Mouse (Mus musculus) intestine, embryonic 15.5 days (tissue): Measurements from ENCODE around the gene Rhox4e. TPM values are rescaled to one million over a fixed set of nuclear protein-coding genes. Genes with fewer than 3 reads are reported as not detected.
"Not testable (repeated sequence)": the region's sequence is repeated elsewhere in the genome, so short reads cannot be mapped to it uniquely, and the experiment has no call there.

Source experiments
- ATAC-seq: fragments of 200-750 bp; cut with Nextera tagmentation; 2 replicates; pipeline ENCODE4 v1.8.0; 2017; ENCODE audit warnings: moderate TSS enrichment, moderate library complexity
- H3K27ac ChIP-seq: fragments of 300-500 bp; sonication (generic); 2 replicates; pipeline ENCODE4 v1.5.1; 2015; ENCODE audit warnings: mild to moderate bottlenecking, inconsistent platforms
- H3K27me3 ChIP-seq: fragments of 300-500 bp; sonication (generic); replicated peaks from 2 replicates; pipeline ENCODE4 v1.6.1; 2015; ENCODE audit warnings: inconsistent platforms
- H3K36me3 ChIP-seq: fragments of 300-500 bp; sonication (generic); 2 replicates; pipeline ENCODE4 v1.6.1; 2015; ENCODE audit warnings: inconsistent platforms
- H3K4me1 ChIP-seq: fragments of 300-500 bp; sonication (generic); replicated peaks from 2 replicates; pipeline ENCODE4 v1.6.1; 2015; ENCODE audit warnings: inconsistent platforms
- H3K4me2 ChIP-seq: fragments of 300-500 bp; sonication (generic); replicated peaks from 2 replicates; pipeline ENCODE4 v1.6.1; 2015; ENCODE audit warnings: mild to moderate bottlenecking, inconsistent platforms
- H3K4me3 ChIP-seq: fragments of 300-500 bp; sonication (generic); replicated peaks from 2 replicates; pipeline ENCODE4 v1.5.1; 2015; ENCODE audit warnings: inconsistent platforms
- H3K9ac ChIP-seq: fragments of 300-500 bp; sonication (generic); 2 replicates; pipeline ENCODE4 v1.6.1; 2015; ENCODE audit warnings: inconsistent platforms
- H3K9me3 ChIP-seq: fragments of 300-500 bp; sonication (generic); 2 replicates; pipeline ENCODE4 v1.6.1; 2016; ENCODE audit warnings: inconsistent platforms
- WGBS: fragments of 180-500 bp; shearing (Covaris S2); methylation state at CpG from one replicate; pipeline ENCODE4 v1.1.7; 2015; 5-methylcytosine and 5-hydroxymethylcytosine counted together
- polyA plus RNA-seq: library from polyadenylated mRNA; unstranded; fragments of >200 nt; fragmentation: Nextera tagmentation; extraction: Ambion mirVana; gene quantifications from 2 replicates; pipeline ENCODE4 v1.2.1, GENCODE M21; 2015

The Rhox4e gene
- not detected in 2 replicates for polyA plus RNA-seq

- H3K9me3 ChIP-seq, H3K4me3 ChIP-seq, H3K4me1 ChIP-seq, H3K4me2 ChIP-seq, H3K27me3 ChIP-seq, H3K27ac ChIP-seq, H3K36me3 ChIP-seq, H3K9ac ChIP-seq, ATAC-seq: not testable (repeated sequence)
- 97% methylated on average over 10 of the region's 18 CpGs for WGBS
These were observed at the start of gene Rhox4e for GRCm38 (mm10) chrX:37557112-37557511. Gene Rhox4e (plus strand): TSS chrX:37557412.

DNA sequence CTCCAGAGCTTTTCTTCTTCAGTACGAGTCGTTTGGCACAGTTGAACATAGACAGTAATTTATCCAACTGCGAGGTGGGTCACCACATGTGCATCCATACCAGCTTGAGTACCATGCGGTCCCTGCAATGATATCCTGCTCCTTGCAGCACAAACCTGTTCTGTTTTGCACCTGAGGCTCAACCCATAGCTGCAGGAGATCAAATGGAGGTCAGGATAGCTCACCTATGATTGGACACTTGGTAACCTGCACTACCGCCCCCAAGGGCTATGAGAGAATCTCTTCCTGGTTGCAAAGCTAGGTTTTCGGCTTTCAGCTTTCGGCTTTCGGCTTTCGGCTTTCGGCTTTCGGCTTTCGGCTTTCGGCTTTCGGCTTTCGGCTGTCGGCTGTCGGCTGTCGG is 43.2 kb upstream of the Rhox4e start, which contains the start of gene Rhox4d:
Rhox4d (plus strand) TSS at position 301 of the 400 bp plus-strand sequence.
- H3K27me3 ChIP-seq, H3K4me1 ChIP-seq, ATAC-seq, H3K9me3 ChIP-seq, H3K4me3 ChIP-seq, H3K9ac ChIP-seq, H3K27ac ChIP-seq, H3K36me3 ChIP-seq, H3K4me2 ChIP-seq: not testable (repeated sequence)
- WGBS: 92% methylated on average over 17 of the region's 18 CpGs

- H3K4me3 ChIP-seq, H3K27me3 ChIP-seq, H3K36me3 ChIP-seq, H3K9me3 ChIP-seq, H3K4me1 ChIP-seq, ATAC-seq, H3K4me2 ChIP-seq, H3K27ac ChIP-seq, H3K9ac ChIP-seq: not testable (repeated sequence)
- WGBS: 90% methylated on average over 3 of the region's 8 CpGs
These were observed 27.1 kb upstream of the Rhox4e start, which contains the start of gene Rhox2e for GRCm38 (mm10) chrX:37530152-37530551. Gene Rhox2e (plus strand): TSS chrX:37530452.

DNA sequence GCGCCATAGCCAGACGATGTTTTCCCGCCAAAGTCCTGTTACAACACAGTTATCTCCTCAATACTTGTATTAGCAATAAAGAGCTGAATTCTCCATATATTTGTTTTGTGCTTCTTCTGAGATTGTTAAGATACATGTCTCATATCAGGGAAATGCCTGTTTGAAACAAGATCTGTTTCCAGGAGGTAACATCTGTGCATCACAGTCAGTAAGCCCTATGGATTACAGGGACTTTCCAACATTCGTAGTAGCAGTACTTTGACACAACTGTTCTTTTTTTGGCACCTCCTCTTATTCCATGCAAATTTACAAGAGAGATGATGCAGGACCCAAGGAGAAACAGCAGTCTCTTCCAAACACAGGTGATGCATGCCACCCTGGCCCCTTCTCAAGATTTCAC is 15.5 kb upstream of the Rhox4e start, which contains the start of gene Rhox3e:
Rhox3e (plus strand) TSS at position 301 of the 400 bp plus-strand sequence.
- not testable (repeated sequence) for H3K27me3 ChIP-seq, H3K4me2 ChIP-seq, ATAC-seq, H3K9ac ChIP-seq, H3K36me3 ChIP-seq, H3K9me3 ChIP-seq, H3K4me3 ChIP-seq, H3K4me1 ChIP-seq, H3K27ac ChIP-seq
- no CpG with 5 or more reads among the region's 4 CpGs for WGBS

DNA sequence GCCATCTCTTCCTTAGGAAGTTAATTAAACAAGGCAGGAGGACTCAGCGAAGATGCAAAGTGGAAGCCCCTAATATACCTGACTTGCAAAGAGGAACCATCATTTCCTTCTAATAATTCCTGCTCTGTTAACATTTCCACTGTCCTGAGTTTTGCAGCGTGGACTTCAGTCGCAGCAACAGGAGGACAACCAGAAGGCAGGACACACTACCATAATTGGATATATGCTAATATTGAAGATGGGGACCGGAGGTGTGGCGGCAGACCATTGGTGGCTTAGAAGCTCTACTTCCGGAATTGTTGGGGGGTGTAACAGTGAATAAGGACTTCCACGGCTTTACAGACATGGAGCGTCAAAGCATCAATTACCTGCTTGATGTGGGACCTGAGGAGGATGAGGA is 13.9 kb downstream of the Rhox4e start, which contains the start of gene Rhox2f:
Rhox2f (plus strand) TSS at position 301 of the 400 bp plus-strand sequence.
- not testable (repeated sequence) for H3K9ac ChIP-seq, H3K9me3 ChIP-seq, ATAC-seq, H3K27me3 ChIP-seq, H3K4me3 ChIP-seq, H3K27ac ChIP-seq, H3K4me2 ChIP-seq, H3K36me3 ChIP-seq, H3K4me1 ChIP-seq
- WGBS: 91% methylated on average over 8 of the region's 8 CpGs

DNA sequence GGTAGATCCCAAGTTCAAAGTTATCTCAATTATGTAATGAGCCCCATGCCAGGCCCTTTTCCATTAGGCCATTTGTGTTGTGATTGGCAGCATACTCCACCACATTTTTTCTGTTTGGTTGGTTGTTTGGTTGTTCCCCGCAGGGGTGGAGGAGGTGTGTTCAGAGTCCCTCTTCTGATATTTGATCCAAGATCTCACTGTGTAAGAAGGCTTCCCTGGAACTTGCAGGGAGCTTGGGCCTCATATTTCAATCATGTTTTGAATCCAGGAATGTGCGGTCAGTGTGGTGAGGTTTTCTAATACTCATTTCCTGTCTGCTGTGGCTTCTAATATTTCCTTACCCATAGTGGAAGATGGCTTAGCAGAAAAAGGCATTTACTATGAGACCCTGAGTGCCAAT is 15.4 kb downstream of the Rhox4e start:
- ATAC-seq, H3K27ac ChIP-seq, H3K4me1 ChIP-seq, H3K27me3 ChIP-seq, H3K9me3 ChIP-seq, H3K36me3 ChIP-seq, H3K4me2 ChIP-seq, H3K9ac ChIP-seq, H3K4me3 ChIP-seq: not testable (repeated sequence)
- WGBS: 51% methylated on average over 2 of the region's 2 CpGs

DNA sequence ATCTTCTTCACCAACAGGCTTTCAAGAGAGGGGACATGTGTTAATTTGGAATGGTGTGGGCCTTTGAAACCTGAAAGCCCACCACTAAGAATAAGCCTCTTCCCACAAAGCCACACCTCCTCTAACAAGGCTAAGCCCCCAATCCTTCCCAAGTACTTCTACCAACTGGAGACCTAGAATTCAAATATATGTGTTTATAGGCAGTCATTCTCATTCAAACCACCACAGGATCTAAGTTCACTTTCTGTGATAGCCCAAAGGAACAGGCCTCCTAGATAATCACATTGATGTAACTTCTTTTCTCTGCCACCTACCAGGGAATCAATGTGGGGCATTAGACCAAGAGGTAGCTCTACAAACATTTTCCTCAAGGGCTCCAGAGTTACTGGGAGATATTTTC is 23.5 kb downstream of the Rhox4e start, which contains the start of gene Rhox3f:
Rhox3f (plus strand) TSS at position 301 of the 400 bp plus-strand sequence.
- H3K4me2 ChIP-seq, H3K36me3 ChIP-seq, H3K4me3 ChIP-seq, H3K27me3 ChIP-seq, H3K27ac ChIP-seq, ATAC-seq, H3K9ac ChIP-seq, H3K9me3 ChIP-seq, H3K4me1 ChIP-seq: not testable (repeated sequence)

DNA sequence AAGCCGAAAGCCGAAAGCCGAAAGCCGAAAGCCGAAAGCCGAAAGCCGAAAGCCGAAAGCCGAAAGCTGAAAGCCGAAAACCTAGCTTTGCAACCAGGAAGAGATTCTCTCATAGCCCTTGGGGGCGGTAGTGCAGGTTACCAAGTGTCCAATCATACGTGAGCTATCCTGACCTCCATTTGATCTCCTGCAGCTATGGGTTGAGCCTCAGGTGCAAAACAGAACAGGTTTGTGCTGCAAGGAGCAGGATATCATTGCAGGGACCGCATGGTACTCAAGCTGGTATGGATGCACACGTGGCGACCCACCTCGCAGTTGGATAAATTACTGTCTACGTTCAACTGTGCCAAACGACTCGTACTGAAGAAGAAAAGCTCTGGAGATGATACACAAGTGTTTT is 50.4 kb downstream of the Rhox4e start, which contains the start of gene Rhox4f:
Rhox4f (minus strand) TSS at position 101 of the 400 bp plus-strand sequence.
- not testable (repeated sequence) for H3K9me3 ChIP-seq, H3K4me2 ChIP-seq, H3K36me3 ChIP-seq, H3K27ac ChIP-seq, H3K4me1 ChIP-seq, H3K9ac ChIP-seq, H3K4me3 ChIP-seq, ATAC-seq, H3K27me3 ChIP-seq
- WGBS: 90% methylated on average over 19 of the region's 19 CpGs

Other genes with a start within 250 kb of the Rhox4e start
- not detected in 2 replicates for gene Rhox3a2, start 177.4 kb upstream of the Rhox4e start, polyA plus RNA-seq
- not detected in 2 replicates for gene Rhox4a2, start 166.6 kb upstream of the Rhox4e start, polyA plus RNA-seq
- not detected in 2 replicates for gene Rhox2b, start 145.3 kb upstream of the Rhox4e start, polyA plus RNA-seq
- gene Rhox4b, start 124.9 kb upstream of the Rhox4e start, polyA plus RNA-seq: not detected in 2 replicates
- gene Rhox2c, start 103.7 kb upstream of the Rhox4e start, polyA plus RNA-seq: not detected in 2 replicates
- not detected in 2 replicates for gene Rhox3c, start 98.8 kb upstream of the Rhox4e start, polyA plus RNA-seq
- not detected in 2 replicates for gene Rhox4c, start 77.1 kb upstream of the Rhox4e start, polyA plus RNA-seq
- not detected in 2 replicates for gene Rhox2d, start 64.0 kb upstream of the Rhox4e start, polyA plus RNA-seq
- gene Rhox4d, start 43.1 kb upstream of the Rhox4e start, polyA plus RNA-seq: not detected in 2 replicates
- gene Rhox2e, start 27.0 kb upstream of the Rhox4e start, polyA plus RNA-seq: not detected in 2 replicates
- gene Rhox3e, start 15.4 kb upstream of the Rhox4e start, polyA plus RNA-seq: not detected in 2 replicates
- gene Rhox2f, start 14.0 kb downstream of the Rhox4e start, polyA plus RNA-seq: not detected in 2 replicates
- gene Rhox3f, start 23.6 kb downstream of the Rhox4e start, polyA plus RNA-seq: not detected in 2 replicates
- not detected in 2 replicates for gene Rhox4f, start 50.3 kb downstream of the Rhox4e start, polyA plus RNA-seq
- gene Rhox3g, start 71.2 kb downstream of the Rhox4e start, polyA plus RNA-seq: not detected in 2 replicates
- not detected in 2 replicates for gene Rhox2g, start 86.1 kb downstream of the Rhox4e start, polyA plus RNA-seq
- not detected in 2 replicates for gene Rhox4g, start 93.9 kb downstream of the Rhox4e start, polyA plus RNA-seq
- not detected in 2 replicates for gene Rhox3h, start 111.4 kb downstream of the Rhox4e start, polyA plus RNA-seq
- gene Rhox2h, start 115.9 kb downstream of the Rhox4e start, polyA plus RNA-seq: not detected in 2 replicates
- 2.8 and 2.9 TPM in 2 replicates for gene Rhox5, start 247.4 kb downstream of the Rhox4e start, polyA plus RNA-seq